Mouse (Mus musculus) A20 (cell line): ENCODE measurements around the gene Tm9sf3.
A peak's percentile ranks its signal among the peaks of the same experiment; 100 is the strongest.

Source experiments
- DNase-seq: peaks from one replicate; pipeline ENCODE4 v3.0.0-alpha.2; 2011; ENCODE audit warnings: low read depth, low spot score

Tm9sf3 gene

DNA sequence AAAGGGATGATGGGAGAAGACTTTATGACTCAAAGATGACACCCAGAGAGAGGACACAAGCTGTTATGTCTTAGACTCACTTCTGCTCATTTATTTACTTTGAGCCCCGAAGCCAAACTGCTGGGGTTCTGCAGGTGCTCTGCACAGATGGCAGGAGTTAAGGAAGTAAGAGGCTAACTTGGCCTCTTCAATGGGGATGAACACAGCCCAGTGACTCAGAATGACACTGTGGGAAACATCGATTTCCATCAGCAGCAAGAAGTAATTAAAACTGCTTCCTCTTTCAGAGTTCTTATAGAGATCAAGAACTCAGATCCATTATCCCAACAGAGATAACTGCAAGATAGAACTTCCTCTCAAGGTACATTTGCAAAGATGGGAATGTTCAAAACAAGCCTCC, 86.9 kb downstream of the Tm9sf3 start:
- DNase-seq = peak; percentile 88

DNA sequence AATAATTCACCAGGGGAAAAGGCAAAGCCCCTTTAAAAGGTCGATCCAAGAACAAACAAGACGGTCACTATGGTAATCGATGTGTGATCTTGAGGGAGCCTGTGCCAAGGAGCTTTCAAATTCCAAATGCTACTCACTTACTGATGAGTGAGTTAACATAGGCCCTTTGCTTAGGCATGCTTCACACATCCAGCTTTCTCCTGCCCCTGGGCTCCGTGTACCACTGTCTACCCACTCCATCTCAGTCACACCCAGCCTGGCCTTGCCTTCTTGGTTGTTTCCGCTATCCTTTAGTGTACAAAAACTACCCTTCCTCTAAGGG, 97.9 kb downstream of the Tm9sf3 start:
- DNase-seq = no peak

DNA sequence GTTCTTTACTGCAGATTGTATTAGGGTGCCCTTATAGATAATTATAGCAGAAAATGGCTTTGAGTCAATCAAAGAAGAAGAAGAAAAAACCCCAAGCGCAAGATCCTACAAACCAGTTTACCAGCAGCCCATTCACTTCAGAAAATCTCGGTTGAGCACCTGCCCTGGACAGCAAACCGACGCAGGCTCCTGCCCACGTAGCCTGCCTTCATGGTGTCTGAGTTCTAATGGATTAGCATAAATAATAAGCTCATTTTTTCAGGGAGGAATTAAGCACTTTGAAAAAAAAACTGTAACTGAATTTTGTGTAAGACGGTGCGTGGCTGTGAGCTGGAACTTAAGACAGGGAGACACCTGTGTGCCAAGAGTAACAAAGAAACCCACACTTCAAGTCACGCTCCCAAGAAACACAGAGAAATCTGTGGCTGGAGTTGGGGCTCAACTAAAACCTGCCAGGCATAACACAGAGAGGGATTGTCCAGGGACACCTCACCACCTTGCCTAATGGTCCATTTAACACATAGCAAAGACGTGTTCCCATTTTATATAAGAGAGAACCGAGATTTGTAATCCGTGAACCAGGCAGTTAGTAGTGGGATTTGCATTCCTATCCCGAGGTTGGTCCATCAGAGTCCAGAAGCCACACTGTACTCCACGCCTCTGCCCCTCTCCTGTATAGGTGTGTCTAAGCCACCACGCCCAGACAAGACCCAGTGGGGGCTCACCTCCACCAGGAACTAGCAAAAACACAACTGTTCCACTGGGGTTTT, 98.5 kb downstream of the Tm9sf3 start:
- no peak for DNase-seq

DNA sequence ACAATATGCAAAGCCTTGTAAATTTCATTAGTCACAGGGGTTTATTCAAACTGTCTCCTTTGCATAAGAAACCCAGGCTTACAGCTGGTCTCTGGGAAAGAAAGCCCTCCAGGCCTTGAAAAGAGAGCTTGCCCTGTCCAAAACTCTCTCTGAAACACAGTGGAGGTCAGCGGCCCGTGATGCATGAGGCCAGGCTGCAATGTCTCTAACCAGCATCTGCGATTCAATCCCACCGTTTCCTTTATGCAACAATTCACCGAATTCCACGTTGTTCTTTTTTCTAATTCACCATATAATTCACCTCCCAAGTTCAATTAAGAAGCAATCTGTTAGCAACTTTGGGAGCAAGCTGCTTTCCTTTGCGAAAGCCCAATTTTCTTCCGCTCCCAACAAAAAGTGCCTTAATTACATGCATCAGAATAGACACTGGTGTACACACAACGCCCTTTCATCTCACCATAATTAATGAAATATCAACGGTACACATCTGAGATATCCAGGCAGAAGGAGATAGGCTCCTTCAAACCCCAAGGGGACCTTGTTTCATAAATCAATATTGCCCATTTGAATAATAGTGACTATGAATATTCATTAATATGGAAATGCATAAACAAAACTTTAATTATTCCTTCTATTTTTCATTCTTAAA, 99.2 kb downstream of the Tm9sf3 start:
- no peak for DNase-seq
